Comparison of ENCODE assay signal across 10 mouse cellular contexts in genomic region chr4:109433641-109434040, GRCm38 (mm10). TPM values are rescaled to one million over a fixed set of nuclear protein-coding genes. Genes with fewer than 3 reads are reported as not detected.
DNase-seq lines count a peak whose midpoint lies in the region; ATAC-seq lines count a peak whose summit lies in the region.
"Had no signal": no experiment of that assay in that cellular context is flagged by ENCODE, and none has a peak within 500 bp of the region (broad histone marks: within the 10 kb centered on the region; RNA-seq: fewer than 3 reads in every experiment).

No protein-coding gene starts in this region.

- H3K4me3 ChIP-seq in forebrain, embryonic 11.5 days (ENCODE audit: low read depth, low read length): no peak overlapping the region
- no peak overlapping the region for H3K4me3 ChIP-seq in forebrain, embryonic 16.5 days (replicated peaks; ENCODE audit: low read length)
- H3K4me3 ChIP-seq in liver, embryonic 16.5 days (ENCODE audit: low read depth, low read length): no peak overlapping the region
- H3K4me3 ChIP-seq in midbrain, embryonic 13.5 days (replicated peaks): no peak overlapping the region
- H3K4me3 ChIP-seq: embryonic facial prominence, embryonic 15.5 days; midbrain, embryonic 15.5 days had no signal

- H3K9me3 ChIP-seq in forebrain, embryonic 11.5 days (ENCODE audit: control insufficient read depth, low read length): no peaks in the 10 kb centered on the region
- no peaks in the 10 kb centered on the region for H3K9me3 ChIP-seq in forebrain, embryonic 16.5 days (ENCODE audit: control insufficient read depth, low read length)
- no peaks in the 10 kb centered on the region for H3K9me3 ChIP-seq in liver, embryonic 16.5 days (replicated peaks; ENCODE audit: control insufficient read depth, low read length)
- H3K9me3 ChIP-seq in midbrain, embryonic 13.5 days: no peaks in the 10 kb centered on the region
- H3K9me3 ChIP-seq: embryonic facial prominence, embryonic 15.5 days; midbrain, embryonic 15.5 days had no signal

- H3K4me2 ChIP-seq in forebrain, embryonic 11.5 days (ENCODE audit: low read depth, low read length, severe bottlenecking): no peak overlapping the region
- no peak overlapping the region for H3K4me2 ChIP-seq in forebrain, embryonic 16.5 days (ENCODE audit: low read length)
- no peak overlapping the region for H3K4me2 ChIP-seq in liver, embryonic 16.5 days (ENCODE audit: low read depth, low read length)
- no peak overlapping the region for H3K4me2 ChIP-seq in midbrain, embryonic 13.5 days (replicated peaks)
- H3K4me2 ChIP-seq: embryonic facial prominence, embryonic 15.5 days; midbrain, embryonic 15.5 days had no signal

- H3K36me3 ChIP-seq in forebrain, embryonic 11.5 days (ENCODE audit: control insufficient read depth, insufficient read depth, low read length): no peaks in the 10 kb centered on the region
- no peaks in the 10 kb centered on the region for H3K36me3 ChIP-seq in forebrain, embryonic 16.5 days (ENCODE audit: control insufficient read depth, insufficient read depth)
- no peaks in the 10 kb centered on the region; the same call in 1 of the 2 replicates for H3K36me3 ChIP-seq in liver, embryonic 16.5 days (ENCODE audit: control insufficient read depth, insufficient read depth)
- no peaks in the 10 kb centered on the region for H3K36me3 ChIP-seq in midbrain, embryonic 13.5 days
- H3K36me3 ChIP-seq: embryonic facial prominence, embryonic 15.5 days; midbrain, embryonic 15.5 days had no signal

- H3K4me1 ChIP-seq in forebrain, embryonic 11.5 days (replicated peaks; ENCODE audit: control insufficient read depth, insufficient read depth, low read length): peaks cover 4% of the 10 kb centered on the region; the same call in 1 of the 2 replicates
- H3K4me1 ChIP-seq in forebrain, embryonic 16.5 days (replicated peaks; ENCODE audit: control insufficient read depth, insufficient read depth, low read length): no peaks in the 10 kb centered on the region
- peaks cover 35% of the 10 kb centered on the region for H3K4me1 ChIP-seq in liver, embryonic 16.5 days (ENCODE audit: control insufficient read depth, low read depth, low read length)
- peaks cover 12% of the 10 kb centered on the region for H3K4me1 ChIP-seq in midbrain, embryonic 13.5 days (replicated peaks)

- DNase-seq in forebrain, embryonic 11.5 days (ENCODE audit: low spot score): peak; percentile 48
- DNase-seq in Muller cell, postnatal 12 days (ENCODE audit: inconsistent ontology term): peak; percentile 75
- DNase-seq in gastrocnemius, postnatal 25 days: peak; percentile 51
- no peak for DNase-seq in right cerebral cortex, postnatal 36 days (ENCODE audit: low spot score in 2 of 2)
- DNase-seq in left cerebral cortex, adult 8-10 months (ENCODE audit: low spot score in 2 of 2): no peak

- 89% methylated on average over 6 of the region's 6 CpGs for WGBS in forebrain, embryonic 11.5 days
- 84% methylated on average over 6 of the region's 6 CpGs for WGBS in forebrain, embryonic 16.5 days
- WGBS in liver, embryonic 16.5 days (ENCODE audit: insufficient replicate concordance): 69% methylated on average over 6 of the region's 6 CpGs
- WGBS in midbrain, embryonic 13.5 days: 82% methylated on average over 6 of the region's 6 CpGs

- H3K9ac ChIP-seq in forebrain, embryonic 11.5 days (ENCODE audit: low read length): no peak overlapping the region
- H3K9ac ChIP-seq in forebrain, embryonic 16.5 days (replicated peaks; ENCODE audit: low read depth, low read length): no peak overlapping the region
- no peak overlapping the region for H3K9ac ChIP-seq in liver, embryonic 16.5 days (ENCODE audit: low read depth, low read length)
- no peak overlapping the region for H3K9ac ChIP-seq in midbrain, embryonic 13.5 days (replicated peaks)
- H3K9ac ChIP-seq: embryonic facial prominence, embryonic 15.5 days; midbrain, embryonic 15.5 days had no signal

- no peak overlapping the region for H3K27ac ChIP-seq in forebrain, embryonic 11.5 days (ENCODE audit: low read depth, low read length)
- H3K27ac ChIP-seq in forebrain, embryonic 16.5 days (ENCODE audit: low read length): no peak overlapping the region
- 0 out of 2 replicates have a peak overlapping the region, but pooled peaks have one; percentile 31 for H3K27ac ChIP-seq in liver, embryonic 16.5 days (ENCODE audit: low read length)
- no peak overlapping the region for H3K27ac ChIP-seq in midbrain, embryonic 13.5 days
- H3K27ac ChIP-seq: embryonic facial prominence, embryonic 15.5 days; midbrain, embryonic 15.5 days had no signal

- ATAC-seq in forebrain, embryonic 11.5 days (replicated peaks; ENCODE audit: low FRiP score): no peak
- no peak for ATAC-seq in forebrain, embryonic 16.5 days
- no peak for ATAC-seq in liver, embryonic 16.5 days (ENCODE audit: low read depth)
- ATAC-seq in midbrain, embryonic 13.5 days: no peak

- no peaks in the 10 kb centered on the region for H3K27me3 ChIP-seq in forebrain, embryonic 11.5 days (ENCODE audit: control insufficient read depth, insufficient read depth, low read length)
- H3K27me3 ChIP-seq in forebrain, embryonic 16.5 days (replicated peaks; ENCODE audit: control insufficient read depth, insufficient read depth, low read length): no peaks in the 10 kb centered on the region
- H3K27me3 ChIP-seq in liver, embryonic 16.5 days (ENCODE audit: control insufficient read depth, insufficient read depth, low read depth, low read length): no peaks in the 10 kb centered on the region
- no peaks in the 10 kb centered on the region for H3K27me3 ChIP-seq in midbrain, embryonic 13.5 days
- H3K27me3 ChIP-seq: embryonic facial prominence, embryonic 15.5 days; midbrain, embryonic 15.5 days had no signal

RNA-seq across cellular contexts. Expression of gene Ttc39a, which starts 27.2 kb away (rescaled TPM):
- 3.8 and 4.4 TPM in 2 replicates for polyA plus RNA-seq in forebrain, embryonic 11.5 days (2014; fragmentation: Nextera tagmentation; extraction: Ambion mirVana)
- 0.45 and 0.91 TPM in 2 replicates for polyA plus RNA-seq in forebrain, embryonic 16.5 days (2015; fragmentation: Nextera tagmentation; extraction: Ambion mirVana)
- total RNA-seq in gastrocnemius, postnatal 25 days (2021): under 1 TPM; 0.18 to 0.64 TPM
- 10.4 and 11.8 TPM in 2 replicates for polyA plus RNA-seq in liver, embryonic 16.5 days (2015; fragmentation: Nextera tagmentation; extraction: Ambion mirVana)
- polyA plus RNA-seq in midbrain, embryonic 13.5 days (2015; fragmentation: Nextera tagmentation; extraction: Ambion mirVana): 0.90 and 1.1 TPM in 2 replicates
- total RNA-seq in left cerebral cortex, adult 8-10 months (2022): 1 to 10 TPM; 3.8 to 5.8 (median 4.5) TPM

RNA-seq across cellular contexts. Expression of gene Rnf11, which starts 50.9 kb away (rescaled TPM):
- polyA plus RNA-seq in forebrain, embryonic 11.5 days (2014; fragmentation: Nextera tagmentation; extraction: Ambion mirVana): 45.1 and 49.4 TPM in 2 replicates
- 53.2 and 65.6 TPM in 2 replicates for polyA plus RNA-seq in forebrain, embryonic 16.5 days (2015; fragmentation: Nextera tagmentation; extraction: Ambion mirVana)
- 100 to 1,000 TPM in 1 of 2 experiments, 10 to 100 TPM in 1; 95.4 to 123 TPM for total RNA-seq in gastrocnemius, postnatal 25 days (2021)
- 25.9 and 29.3 TPM in 2 replicates for polyA plus RNA-seq in liver, embryonic 16.5 days (2015; fragmentation: Nextera tagmentation; extraction: Ambion mirVana)
- polyA plus RNA-seq in midbrain, embryonic 13.5 days (2015; fragmentation: Nextera tagmentation; extraction: Ambion mirVana): 59.8 and 60.0 TPM in 2 replicates
- total RNA-seq in left cerebral cortex, adult 8-10 months (2022): 100 to 1,000 TPM; 180 to 209 (median 196) TPM

Comparison
In these comparisons a context has a peak if more than half of its experiments do, and no peak if none do; other contexts are left out.
1. DNase-seq: peak in forebrain, embryonic 11.5 days (single experiment), Muller cell, postnatal 12 days (single experiment) and gastrocnemius, postnatal 25 days (single experiment); none in right cerebral cortex, postnatal 36 days (0 of 2) and left cerebral cortex, adult 8-10 months (0 of 2).